Mouse (Mus musculus): ENCODE data around the gene Rnpepl1. TPM values are rescaled to one million over a fixed set of nuclear protein-coding genes. Genes with fewer than 3 reads are reported as not detected.

The Rnpepl1 gene
- total RNA-seq, 2 experiments from 2014 or later = 15.3 to 20.1 TPM

- ATAC-seq (replicated peaks; ENCODE audit: low FRiP score, poor library complexity, severe bottlenecking) = peak; percentile 78
Measured at GRCm38 (mm10) chr1:92906779-92907631, 3.6 kb upstream of the Rnpepl1 start, which contains the start of gene Dusp28. Gene Dusp28, plus strand, starts transcription at chr1:92906981.

DNA sequence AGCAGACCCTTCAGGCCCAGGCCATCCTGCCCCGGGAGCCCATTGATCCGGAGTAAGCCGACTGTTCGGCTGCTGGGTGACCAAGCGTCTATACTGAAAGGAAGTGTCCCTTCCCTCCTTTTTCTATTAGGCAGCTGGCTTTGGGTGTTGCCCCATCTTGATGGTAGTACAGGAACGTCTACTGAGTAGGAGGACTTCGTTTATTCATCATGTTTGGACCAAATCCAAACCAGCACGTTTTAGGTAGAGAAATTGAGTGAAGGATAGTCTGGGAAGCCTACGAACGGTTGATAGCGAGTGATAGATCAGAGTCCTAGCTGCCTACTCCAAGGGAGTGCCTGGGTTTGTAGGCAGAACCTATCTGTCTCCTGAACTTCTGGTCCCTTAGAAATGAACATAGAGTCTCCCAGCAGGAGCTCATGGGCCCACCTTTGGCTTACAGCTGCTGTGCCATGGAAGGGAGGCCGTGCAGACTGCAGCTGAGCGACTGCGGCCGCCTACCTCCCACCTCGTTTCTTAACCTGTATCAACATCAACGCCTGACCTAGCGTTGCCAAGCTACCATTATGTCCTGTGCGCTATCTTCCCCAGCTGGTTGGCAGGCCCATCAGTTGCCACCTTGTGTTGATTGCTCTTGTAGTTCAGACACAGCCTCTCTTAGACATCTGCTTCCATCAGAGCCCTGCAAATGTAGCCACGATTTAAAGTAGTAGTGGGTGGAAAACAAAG, 2.8 kb upstream of the Rnpepl1 start:
- peak; percentile 52 for ATAC-seq (replicated peaks; ENCODE audit: low FRiP score, poor library complexity, severe bottlenecking)

- ATAC-seq (replicated peaks; ENCODE audit: low FRiP score, poor library complexity, severe bottlenecking) = no peak
Measured at GRCm38 (mm10) chr1:92908664-92909063, 1.9 kb upstream of the Rnpepl1 start.

DNA sequence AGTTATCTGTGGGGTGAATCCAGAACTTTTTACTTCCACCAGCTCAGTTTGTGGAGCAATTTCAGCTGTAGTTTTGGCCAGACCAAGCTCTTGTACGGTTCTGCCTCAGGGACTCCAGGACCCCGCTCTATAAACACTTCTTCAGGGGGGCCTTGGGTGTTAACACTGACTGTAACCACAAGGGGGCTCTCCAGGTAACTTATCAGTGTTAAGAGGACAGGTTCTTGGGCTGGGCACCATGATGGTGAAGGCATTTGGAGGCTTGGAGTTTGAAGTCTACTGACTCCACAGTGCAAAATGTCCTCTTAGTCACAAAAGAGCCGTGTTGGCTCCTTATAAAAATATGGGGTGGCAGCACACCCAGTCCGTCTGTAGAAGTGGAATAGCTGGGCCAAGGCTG, 1.5 kb upstream of the Rnpepl1 start:
- ATAC-seq (replicated peaks; ENCODE audit: low FRiP score, poor library complexity, severe bottlenecking) = no peak

GRCm38 (mm10) chr1:92910925-92911720, 540 bp downstream of the Rnpepl1 start:
- peak; percentile 21; the same call in 1 of the 2 replicates for ATAC-seq (replicated peaks; ENCODE audit: low FRiP score, poor library complexity, severe bottlenecking)

DNA sequence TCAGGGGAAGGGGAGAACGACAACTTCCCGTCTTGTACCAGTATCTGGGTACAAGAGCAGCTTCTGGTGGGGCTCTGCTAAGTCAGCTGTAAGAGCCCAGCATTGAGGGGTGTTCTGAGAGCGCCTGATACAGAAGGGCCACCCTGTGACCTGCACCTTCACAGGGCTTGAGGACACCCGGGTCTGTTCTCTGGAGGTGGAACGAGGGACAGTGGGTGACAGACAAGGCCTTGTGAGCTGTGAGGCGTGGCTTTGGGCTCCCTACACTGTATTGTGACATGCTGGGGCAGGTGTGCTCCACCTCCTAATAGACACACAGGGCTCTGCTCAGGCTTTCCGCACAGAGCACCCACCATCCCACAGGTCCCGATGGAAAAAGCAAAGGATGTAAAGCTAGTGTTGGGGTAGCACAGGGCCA, 1.1 kb downstream of the Rnpepl1 start:
- ATAC-seq (replicated peaks; ENCODE audit: low FRiP score, poor library complexity, severe bottlenecking) = no peak

DNA sequence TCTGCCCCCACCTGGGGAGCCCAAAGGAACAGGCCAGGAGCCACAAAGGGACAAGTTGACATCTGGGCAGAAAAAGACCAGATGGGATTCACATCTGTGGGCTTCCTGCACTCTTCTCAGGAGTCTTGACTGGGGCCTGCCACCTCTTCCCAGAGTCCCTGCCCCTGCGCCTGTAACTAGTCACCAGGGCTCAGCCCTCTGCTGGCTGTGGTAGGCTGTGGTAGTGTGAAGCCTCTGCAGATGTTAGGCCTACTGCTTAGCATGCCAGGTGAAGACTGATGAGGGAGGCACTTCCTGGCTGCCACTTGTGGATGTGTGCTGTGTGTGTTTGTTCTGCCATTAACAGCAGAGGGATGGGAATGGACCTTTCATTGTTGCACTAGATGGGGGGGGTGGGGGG, 1.7 kb downstream of the Rnpepl1 start:
- ATAC-seq (replicated peaks; ENCODE audit: low FRiP score, poor library complexity, severe bottlenecking) = no peak

GRCm38 (mm10) chr1:92914239-92914638, 3.7 kb downstream of the Rnpepl1 start:
- no peak for ATAC-seq (replicated peaks; ENCODE audit: low FRiP score, poor library complexity, severe bottlenecking)

DNA sequence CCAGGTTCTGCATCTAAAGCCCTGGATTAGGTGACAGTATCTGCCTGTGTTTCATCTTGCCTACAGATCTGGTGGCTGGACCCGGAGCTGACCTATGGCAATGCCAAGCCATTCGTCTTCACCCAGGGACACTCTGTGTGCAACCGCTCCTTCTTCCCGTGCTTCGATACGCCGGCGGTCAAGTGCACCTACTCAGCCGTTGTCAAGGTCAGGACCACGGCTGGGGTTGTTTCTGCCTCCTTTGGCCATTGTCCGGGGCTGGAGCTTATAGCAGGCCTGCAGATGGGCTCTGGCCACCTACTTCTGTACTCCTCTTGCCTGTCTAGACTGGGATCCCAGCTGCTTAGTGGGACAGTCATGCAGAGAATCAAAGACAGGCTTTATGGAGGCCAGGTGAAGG, 4.4 kb downstream of the Rnpepl1 start:
- no peak for ATAC-seq (replicated peaks; ENCODE audit: low FRiP score, poor library complexity, severe bottlenecking)

DNA sequence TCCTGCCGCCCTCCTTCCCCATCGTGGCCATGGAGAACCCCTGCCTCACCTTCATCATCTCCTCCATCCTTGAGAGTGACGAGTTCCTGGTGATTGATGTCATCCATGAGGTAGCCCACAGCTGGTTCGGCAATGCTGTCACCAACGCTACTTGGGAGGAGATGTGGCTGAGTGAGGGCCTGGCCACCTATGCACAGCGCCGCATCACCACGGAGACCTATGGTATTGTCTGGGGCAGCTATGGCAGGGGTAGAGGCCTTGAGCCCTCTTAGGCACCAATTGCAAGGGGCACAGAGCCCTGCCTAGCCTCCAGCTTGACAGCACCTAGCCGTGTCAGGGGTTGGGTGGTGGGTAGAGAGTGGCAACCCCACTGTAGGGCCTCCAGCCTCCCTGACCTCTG, 6.1 kb downstream of the Rnpepl1 start:
- no peak for ATAC-seq (replicated peaks; ENCODE audit: low FRiP score, poor library complexity, severe bottlenecking)

GRCm38 (mm10) chr1:92919151-92919550, 8.6 kb downstream of the Rnpepl1 start:
- no peak for ATAC-seq (replicated peaks; ENCODE audit: low FRiP score, poor library complexity, severe bottlenecking)

DNA sequence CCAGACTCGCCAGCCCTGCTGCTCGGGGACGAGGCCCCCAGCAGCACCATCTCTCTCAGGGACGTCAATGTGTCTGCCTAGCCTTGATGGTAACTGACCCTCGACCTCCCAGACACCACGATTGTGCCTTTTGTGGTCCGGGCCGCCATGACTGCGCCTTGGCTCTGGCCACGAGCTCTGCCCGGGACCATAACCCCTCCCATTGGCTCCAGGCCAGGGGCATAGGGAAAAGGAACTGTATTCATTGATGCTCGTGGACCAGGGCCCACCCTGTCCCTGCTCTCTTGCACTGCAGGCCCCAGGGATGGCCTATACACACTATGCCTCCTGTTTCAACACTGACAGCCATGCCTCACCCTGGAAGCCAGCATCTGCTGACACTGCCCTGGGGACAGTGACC, 9.2 kb downstream of the Rnpepl1 start:
- ATAC-seq (replicated peaks; ENCODE audit: low FRiP score, poor library complexity, severe bottlenecking) = no peak

DNA sequence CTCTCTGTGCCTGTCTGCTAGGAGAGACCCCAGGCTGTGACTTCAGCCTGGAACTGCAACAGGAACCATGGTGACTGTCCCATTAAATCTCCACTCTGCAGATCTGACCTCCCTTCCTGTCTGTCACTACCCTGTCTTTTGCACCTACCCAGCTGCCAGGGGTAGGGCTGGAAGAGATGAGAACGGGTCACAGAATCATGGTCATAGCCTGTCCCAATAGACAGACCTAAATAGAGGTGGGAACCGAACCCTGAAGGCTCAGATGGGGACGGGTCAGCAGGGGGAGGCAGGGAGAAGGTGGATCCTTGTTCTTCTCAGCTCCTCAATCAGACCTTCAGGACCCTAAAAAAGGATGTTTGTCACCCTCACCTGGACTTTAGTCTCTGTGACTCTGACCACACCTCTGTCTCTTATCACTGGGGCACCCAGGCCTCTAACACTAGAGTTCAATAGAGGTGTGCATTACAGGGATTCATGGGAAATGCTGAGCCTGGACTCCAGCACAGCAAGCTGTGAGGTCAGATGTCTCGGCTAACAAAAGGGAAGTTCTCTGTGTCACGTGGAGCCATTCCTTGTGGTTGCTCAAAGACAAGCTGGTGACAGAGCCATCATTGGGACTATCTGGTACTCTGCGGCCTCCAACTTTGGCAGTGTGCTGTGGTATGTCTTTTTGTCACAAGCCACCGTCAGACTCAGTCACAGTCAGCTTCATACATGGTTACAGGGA, 10.1 kb downstream of the Rnpepl1 start:
- no peak for ATAC-seq (replicated peaks; ENCODE audit: low FRiP score, poor library complexity, severe bottlenecking)

- no peak for ATAC-seq (replicated peaks; ENCODE audit: low FRiP score, poor library complexity, severe bottlenecking)
Measured at GRCm38 (mm10) chr1:92921496-92921895, 10.9 kb downstream of the Rnpepl1 start.

DNA sequence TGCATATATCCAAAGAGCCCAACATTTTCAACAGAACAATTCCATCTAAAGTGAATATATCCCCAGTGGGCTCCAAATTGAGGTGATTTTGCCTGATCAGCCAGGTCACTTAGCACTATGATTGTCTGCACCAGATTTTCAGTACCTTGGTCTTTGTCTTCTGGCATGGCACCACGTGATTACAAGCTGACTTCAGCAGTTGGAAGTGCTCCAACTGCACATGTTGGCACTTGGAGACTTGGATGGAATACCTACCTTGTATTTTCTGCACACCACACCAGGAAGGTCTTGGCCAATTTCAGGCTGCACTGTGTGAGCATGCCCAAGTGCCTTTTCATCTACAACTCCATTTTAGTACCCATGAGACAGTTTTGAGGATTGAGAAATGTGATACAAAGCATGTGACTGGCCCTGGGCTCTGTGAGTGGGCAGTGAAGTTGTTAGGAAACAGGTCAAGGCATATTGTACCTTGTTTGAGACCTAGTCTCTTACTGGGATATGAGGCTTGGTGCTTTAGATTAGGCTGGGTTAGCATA, 19.7 kb downstream of the Rnpepl1 start:
- ATAC-seq (replicated peaks; ENCODE audit: low FRiP score, poor library complexity, severe bottlenecking) = no peak

DNA sequence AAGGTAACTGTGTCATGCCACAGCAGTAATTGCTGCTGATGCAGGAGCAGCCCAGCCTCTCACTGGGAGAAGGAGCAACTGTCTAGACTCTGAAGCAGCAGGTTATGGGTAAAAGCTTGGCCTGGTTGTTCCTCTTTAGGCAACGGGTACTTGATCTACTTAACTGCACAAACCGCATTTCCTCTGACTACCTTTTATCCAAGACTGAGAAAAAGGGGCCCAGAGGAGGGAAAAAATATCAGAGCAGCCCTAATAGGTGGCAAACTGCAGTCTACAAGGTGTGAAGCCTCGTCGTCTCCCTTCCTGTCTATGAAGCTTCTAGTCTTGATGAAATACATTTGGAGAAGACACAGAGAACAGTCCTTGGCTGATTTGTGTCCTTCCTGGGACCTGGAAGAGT, 23.0 kb downstream of the Rnpepl1 start:
- no peak for ATAC-seq (replicated peaks; ENCODE audit: low FRiP score, poor library complexity, severe bottlenecking)

- ATAC-seq (replicated peaks; ENCODE audit: low FRiP score, poor library complexity, severe bottlenecking) = peak; percentile 93
Measured at GRCm38 (mm10) chr1:92934182-92934827, 23.7 kb downstream of the Rnpepl1 start, which contains the start of gene Capn10. Gene Capn10, plus strand, starts transcription at chr1:92934376.

DNA sequence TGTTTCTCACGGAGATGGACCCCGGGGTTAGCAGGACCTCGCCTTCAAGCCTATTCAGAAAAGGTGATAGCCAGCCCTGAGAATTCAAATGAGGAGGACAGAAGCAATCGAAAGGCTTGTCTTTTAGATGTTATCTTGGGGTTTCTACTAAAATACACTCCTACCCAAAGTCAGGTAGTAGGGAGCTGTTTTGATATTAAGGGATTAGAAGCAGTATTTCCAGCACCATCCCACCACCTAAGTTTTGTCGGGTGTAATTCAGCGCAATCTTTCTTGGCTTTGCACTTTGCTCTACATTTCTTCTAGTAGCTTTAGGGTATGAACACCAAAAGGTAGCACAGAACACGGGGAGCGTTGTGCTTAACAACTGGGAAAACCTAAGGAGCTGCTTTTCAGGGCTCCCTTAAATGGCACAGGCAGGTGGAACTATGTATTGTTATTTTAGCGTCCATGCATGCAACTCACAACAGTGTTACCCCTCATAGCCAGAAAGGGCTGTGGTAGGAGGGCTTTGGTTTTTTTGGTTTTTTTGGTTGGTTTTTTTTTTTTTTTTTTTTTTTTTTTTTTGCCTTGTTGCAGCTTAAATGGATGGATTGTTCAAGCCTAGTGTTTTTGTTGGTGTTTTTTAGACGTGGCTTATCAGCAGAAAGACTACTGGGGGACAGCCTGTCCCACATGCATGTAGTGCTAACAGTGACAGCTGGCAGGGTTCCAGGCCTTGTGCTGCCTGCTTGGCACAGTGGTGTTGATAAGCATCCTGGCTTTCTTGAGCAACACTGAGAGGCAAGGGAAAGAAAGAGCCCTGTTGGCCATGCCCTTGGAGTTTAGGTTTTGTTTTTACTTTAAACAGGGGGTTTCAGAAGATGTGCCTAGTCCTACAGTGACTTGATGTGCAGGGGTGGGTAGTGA, 24.7 kb downstream of the Rnpepl1 start:
- peak; percentile 46 for ATAC-seq (replicated peaks; ENCODE audit: low FRiP score, poor library complexity, severe bottlenecking)
